Mouse (Mus musculus) G1E (cell line): Measurements from ENCODE around the gene Cox10.
A peak's percentile ranks its signal among the peaks of the same experiment; 100 is the strongest.

ENCODE experiments used
- CTCF ChIP-seq: IDR thresholded peaks from 2 replicates; pipeline ENCODE4 v1.5.1; 2012; ENCODE audit warnings: low read depth, low read length, inconsistent platforms, mixed read lengths
- TAL1 ChIP-seq: conservative IDR thresholded peaks from 2 replicates; pipeline ENCODE4 v1.6.1; 2012; ENCODE audit warnings: low read depth, low read length, inconsistent platforms, mixed read lengths

DNA sequence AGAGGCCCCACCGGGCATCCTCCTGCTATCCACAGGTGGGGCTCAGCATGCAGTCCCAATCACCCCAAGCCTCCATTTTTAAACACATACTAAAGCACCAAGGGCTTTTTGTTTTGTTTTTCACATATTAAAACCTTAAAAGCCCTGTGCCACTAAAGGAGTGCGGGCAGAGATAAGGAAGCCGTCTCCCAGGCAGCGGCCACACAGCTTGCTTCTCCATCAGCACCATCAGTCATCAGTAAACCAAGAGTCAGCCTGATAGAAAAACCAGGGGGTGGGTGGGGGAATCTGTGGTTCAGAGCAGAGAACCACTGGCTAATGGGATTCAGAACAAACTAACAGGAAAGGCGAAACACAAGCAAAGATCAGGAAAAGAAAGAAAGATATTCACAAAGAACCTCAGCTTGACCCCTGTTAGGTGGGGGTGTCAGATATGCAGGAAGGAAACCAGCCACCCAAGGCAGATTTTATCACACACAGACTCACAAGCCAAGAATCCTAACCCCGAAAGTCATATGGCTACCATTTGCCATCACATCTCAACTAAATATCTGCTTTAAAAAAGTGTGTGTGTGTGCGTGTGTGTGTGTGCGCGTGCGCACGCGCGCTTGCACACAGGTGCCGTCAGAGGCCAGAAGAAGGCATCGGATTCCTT, 41.7 kb downstream of the Cox10 start:
- TF ChIP-seq CTCF (no peak), TAL1 (0 out of 2 replicates have a peak, but pooled peaks have one; percentile 29)
